Mouse (Mus musculus): ENCODE data around the gene Zfp865. TPM values are rescaled to one million over a fixed set of nuclear protein-coding genes. Genes with fewer than 3 reads are reported as not detected.
A peak's percentile ranks its signal among the peaks of the same experiment; 100 is the strongest.
"Not testable (repeated sequence)": the region's sequence is repeated elsewhere in the genome, so short reads cannot be mapped to it uniquely, and the experiment has no call there.

Gene Zfp865
- total RNA-seq, 2 experiments from 2014 or later: 36.3 to 40.3 TPM

GRCm38 (mm10) chr7:5017352-5017751, 2.8 kb upstream of the Zfp865 start:
- intact Hi-C loops (cut with DNase I): no loop called here

DNA sequence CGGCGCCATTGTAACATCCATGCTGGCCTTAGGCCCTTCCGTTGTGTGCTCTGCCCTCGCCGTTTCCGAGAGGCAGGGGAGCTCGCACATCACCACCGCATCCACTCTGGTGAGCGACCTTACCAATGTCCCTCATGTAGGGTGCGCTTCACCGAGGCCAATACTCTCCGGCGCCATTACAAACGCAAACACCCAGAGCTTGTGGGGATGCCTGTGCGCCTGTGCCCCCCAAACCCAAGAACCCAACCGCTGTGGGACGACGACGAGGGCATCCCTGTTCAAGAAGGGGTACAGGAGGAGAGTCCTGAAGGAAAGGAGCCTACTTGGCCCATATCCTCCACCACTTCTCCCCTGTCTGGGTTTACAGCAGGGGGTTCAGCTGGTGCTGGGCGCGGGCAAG, 2.2 kb upstream of the Zfp865 start:
- H3K27ac ChIP-seq: no peak overlapping the region
- no peak overlapping the region for H3K4me3 ChIP-seq
- intact Hi-C loops (cut with DNase I): no loop called here
- no peak for DNase-seq (ENCODE audit: extremely low spot score in 1 of 2, low spot score in 2 of 2)
- TF ChIP-seq CTCF (IDR thresholded peaks at IDR 0.05): no peak

More at GRCm38 (mm10) chr7:5017352-5017751, 2.8 kb upstream of the Zfp865 start:
- H3K4me3 ChIP-seq: no peak overlapping the region
- DNase-seq (ENCODE audit: extremely low spot score in 1 of 2, low spot score in 2 of 2): no peak
- TF ChIP-seq CTCF (IDR thresholded peaks at IDR 0.05): peak; percentile 22
- no peak overlapping the region for H3K27ac ChIP-seq

GRCm38 (mm10) chr7:5019576-5019975, 600 bp upstream of the Zfp865 start:
- intact Hi-C loops (cut with DNase I): not testable (repeated sequence)
- peak overlapping the region; percentile 51 for H3K27ac ChIP-seq

GRCm38 (mm10) chr7:5020685-5021084, 509 bp downstream of the Zfp865 start:
- intact Hi-C loops (cut with DNase I): loop anchor here (2.0 kb wide), 2 partner anchors 16 to 40 kb away; no protein-coding TSS in a partner anchor
- H3K4me3 ChIP-seq: peak overlapping the region; percentile 76
- no peak for TF ChIP-seq CTCF (IDR thresholded peaks at IDR 0.05)
- H3K27ac ChIP-seq: peak overlapping the region; percentile 96
- no peak for DNase-seq (ENCODE audit: extremely low spot score in 1 of 2, low spot score in 2 of 2)

More at GRCm38 (mm10) chr7:5019576-5019975, 600 bp upstream of the Zfp865 start:
- not testable (repeated sequence) for DNase-seq (ENCODE audit: extremely low spot score in 1 of 2, low spot score in 2 of 2)
- peak overlapping the region; percentile 76 for H3K4me3 ChIP-seq

- intact Hi-C loops (cut with DNase I): loop anchor here (2.0 kb wide), 2 partner anchors 16 to 40 kb away; no protein-coding TSS in a partner anchor
- no peak for TF ChIP-seq CTCF (IDR thresholded peaks at IDR 0.05)
Observed at GRCm38 (mm10) chr7:5021197-5021596, 1.0 kb downstream of the Zfp865 start.

DNA sequence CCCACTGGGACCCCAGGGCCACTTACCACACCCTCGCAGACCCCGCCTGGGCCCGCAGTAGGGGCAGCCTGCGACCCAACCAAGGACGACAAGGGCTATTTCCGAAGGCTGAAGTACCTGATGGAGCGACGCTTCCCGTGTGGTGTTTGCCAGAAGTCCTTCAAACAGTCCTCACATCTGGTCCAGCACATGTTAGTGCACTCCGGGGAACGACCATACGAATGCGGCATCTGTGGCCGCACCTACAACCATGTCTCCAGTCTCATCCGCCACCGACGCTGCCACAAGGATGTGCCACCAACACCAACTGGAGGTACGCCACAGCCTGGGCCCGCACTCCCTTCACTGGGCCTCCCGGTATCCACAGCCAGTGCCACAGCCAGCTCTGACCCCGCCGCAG, 9.4 kb downstream of the Zfp865 start:
- no peak overlapping the region for H3K27ac ChIP-seq
- intact Hi-C loops (cut with DNase I): no loop called here
- TF ChIP-seq CTCF (IDR thresholded peaks at IDR 0.05): no peak
- DNase-seq (ENCODE audit: extremely low spot score in 1 of 2, low spot score in 2 of 2): no peak
- no peak overlapping the region for H3K4me3 ChIP-seq

More at GRCm38 (mm10) chr7:5021197-5021596, 1.0 kb downstream of the Zfp865 start:
- Histone ChIP-seq H3K4me3 (peak overlapping the region; percentile 76), H3K27ac (peak overlapping the region; percentile 96; the same call in 1 of the 2 replicates)
- DNase-seq (ENCODE audit: extremely low spot score in 1 of 2, low spot score in 2 of 2): no peak

DNA sequence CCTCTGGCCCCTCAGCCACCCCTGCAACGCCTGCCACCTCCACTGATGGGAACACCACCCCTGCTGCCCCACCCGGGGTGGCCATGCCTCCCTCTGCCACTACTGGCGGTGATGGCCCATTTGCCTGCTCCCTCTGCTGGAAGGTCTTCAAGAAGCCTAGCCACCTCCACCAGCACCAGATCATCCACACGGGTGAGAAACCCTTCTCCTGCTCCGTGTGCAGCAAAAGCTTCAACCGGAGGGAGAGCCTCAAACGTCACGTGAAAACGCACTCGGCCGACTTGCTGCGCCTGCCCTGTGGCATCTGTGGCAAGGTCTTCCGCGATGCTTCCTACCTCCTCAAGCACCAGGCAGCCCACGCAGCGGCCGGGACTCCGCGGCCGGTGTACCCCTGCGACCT, 9.8 kb downstream of the Zfp865 start:
- intact Hi-C loops (cut with DNase I): no loop called here
- Histone ChIP-seq H3K27ac (no peak overlapping the region), H3K4me3 (no peak overlapping the region)
- no peak for TF ChIP-seq CTCF (IDR thresholded peaks at IDR 0.05)
- DNase-seq (ENCODE audit: extremely low spot score in 1 of 2, low spot score in 2 of 2): no peak

DNA sequence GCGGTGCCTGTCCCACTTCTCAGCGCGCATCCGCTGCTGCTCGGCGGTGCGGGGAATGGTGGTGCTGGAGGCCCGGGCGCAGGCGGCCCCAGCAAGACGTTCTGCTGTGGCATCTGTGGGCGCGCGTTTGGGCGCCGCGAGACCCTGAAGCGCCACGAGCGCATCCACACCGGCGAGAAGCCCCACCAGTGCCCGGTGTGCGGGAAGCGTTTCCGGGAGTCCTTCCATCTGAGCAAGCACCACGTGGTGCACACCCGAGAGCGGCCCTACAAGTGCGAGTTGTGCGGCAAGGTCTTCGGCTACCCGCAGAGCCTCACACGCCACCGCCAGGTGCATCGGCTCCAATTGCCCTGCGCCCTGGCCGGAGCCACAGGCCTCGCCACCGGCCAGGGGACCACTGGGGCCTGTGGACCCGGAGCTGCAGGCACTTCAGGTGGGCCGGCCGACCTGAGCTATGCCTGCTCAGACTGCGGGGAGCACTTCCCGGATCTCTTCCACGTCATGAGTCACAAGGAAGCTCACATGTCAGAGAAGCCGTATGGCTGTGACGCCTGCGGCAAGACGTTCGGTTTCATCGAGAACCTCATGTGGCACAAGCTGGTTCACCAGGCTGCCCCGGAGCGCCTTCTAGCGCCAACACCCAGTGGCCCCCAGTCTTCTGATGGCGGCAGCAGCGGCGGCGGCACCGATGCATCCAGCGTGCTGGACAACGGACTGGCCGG, 10.5 kb downstream of the Zfp865 start:
- no peak for TF ChIP-seq CTCF (IDR thresholded peaks at IDR 0.05)
- no peak overlapping the region for H3K4me3 ChIP-seq
- intact Hi-C loops (cut with DNase I): no loop called here
- no peak overlapping the region for H3K27ac ChIP-seq
- no peak for DNase-seq (ENCODE audit: extremely low spot score in 1 of 2, low spot score in 2 of 2)

DNA sequence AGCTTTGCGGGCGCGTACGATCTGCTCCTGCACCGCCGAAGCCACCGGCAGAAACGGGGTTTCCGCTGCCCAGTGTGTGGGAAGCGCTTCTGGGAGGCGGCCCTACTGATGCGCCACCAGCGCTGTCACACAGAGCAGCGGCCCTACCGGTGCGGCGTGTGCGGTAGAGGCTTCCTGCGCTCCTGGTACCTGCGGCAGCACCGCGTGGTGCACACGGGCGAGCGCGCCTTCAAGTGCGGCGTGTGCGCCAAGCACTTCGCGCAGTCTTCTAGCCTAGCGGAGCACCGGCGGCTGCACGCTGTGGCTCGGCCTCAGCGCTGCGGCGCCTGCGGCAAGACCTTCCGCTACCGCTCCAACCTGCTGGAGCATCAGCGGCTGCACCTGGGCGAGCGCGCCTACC, 11.3 kb downstream of the Zfp865 start:
- intact Hi-C loops (cut with DNase I): no loop called here
- no peak overlapping the region for H3K4me3 ChIP-seq
- no peak overlapping the region for H3K27ac ChIP-seq
- DNase-seq (ENCODE audit: extremely low spot score in 1 of 2, low spot score in 2 of 2): no peak
- TF ChIP-seq CTCF (IDR thresholded peaks at IDR 0.05): no peak

DNA sequence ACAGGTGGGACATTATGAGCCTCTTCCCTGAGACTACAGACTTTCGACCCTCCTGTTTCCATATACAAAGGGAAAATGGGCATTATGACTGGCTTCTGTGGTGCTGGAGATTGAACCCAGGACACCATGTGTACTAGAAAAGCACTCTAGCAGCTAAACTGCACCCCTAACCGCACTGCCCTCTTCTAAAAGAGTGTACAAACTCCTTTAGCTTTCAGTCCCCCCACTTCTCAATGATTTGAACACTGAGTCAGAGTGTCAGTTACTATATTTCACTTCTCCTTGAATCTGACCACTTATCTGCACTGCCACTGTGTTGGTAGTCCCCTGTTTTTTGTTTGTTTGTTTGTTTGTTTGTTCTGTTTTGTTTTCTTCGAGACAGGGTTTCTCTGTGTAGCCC, 13.6 kb downstream of the Zfp865 start, which contains the start of gene 4632433K11Rik:
TSS of gene 4632433K11Rik (plus strand) at position 301 of the 400 bp plus-strand sequence.
- DNase-seq (ENCODE audit: extremely low spot score in 1 of 2, low spot score in 2 of 2): no peak
- intact Hi-C loops (cut with DNase I): no loop called here
- H3K4me3 ChIP-seq: no peak within 1 kb of the TSS
- TF ChIP-seq CTCF (IDR thresholded peaks at IDR 0.05): no peak
- no peak within 1 kb of the TSS for H3K27ac ChIP-seq

- DNase-seq (ENCODE audit: extremely low spot score in 1 of 2, low spot score in 2 of 2): no peak
- H3K4me3 ChIP-seq: no peak overlapping the region
- intact Hi-C loops (cut with DNase I): loop anchor here (2.0 kb wide), 1 partner anchor 15 kb away; the partner anchor contains the start of genes Ccdc106 and Zfp865
- TF ChIP-seq CTCF (IDR thresholded peaks at IDR 0.05): no peak
- no peak overlapping the region for H3K27ac ChIP-seq
Observed at GRCm38 (mm10) chr7:5035628-5036027, 15.5 kb downstream of the Zfp865 start.

- no peak for TF ChIP-seq CTCF (IDR thresholded peaks at IDR 0.05)
- no peak for DNase-seq (ENCODE audit: extremely low spot score in 1 of 2, low spot score in 2 of 2)
- intact Hi-C loops (cut with DNase I): loop anchor here (2.0 kb wide), 1 partner anchor 15 kb away; the partner anchor contains the start of genes Ccdc106 and Zfp865
- Histone ChIP-seq H3K4me3 (no peak overlapping the region), H3K27ac (no peak overlapping the region)
Observed at GRCm38 (mm10) chr7:5036136-5036535, 16.0 kb downstream of the Zfp865 start.
